Mouse (Mus musculus) olfactory bulb, adult 2 months (tissue): ENCODE results near the gene Fstl4.

ENCODE experiments used
- CTCF ChIP-seq: fragments of 200-500 bp; IDR thresholded peaks from 2 replicates; pipeline ENCODE4 v1.5.1; 2012; ENCODE audit warnings: low read depth, mild to moderate bottlenecking, low read length, moderate library complexity; ENCODE audit not compliant: insufficient read depth
- POLR2A ChIP-seq: fragments of 200-500 bp; IDR thresholded peaks from 2 replicates; pipeline ENCODE4 v1.6.1; 2012; ENCODE audit warnings: mild to moderate bottlenecking, low read depth, low read length, moderate library complexity; ENCODE audit not compliant: insufficient read depth

GRCm38 (mm10) chr11:52848691-52849090 is 84.3 kb downstream of the Fstl4 start:
- no peak for TF ChIP-seq CTCF
- TF ChIP-seq POLR2A = no peak
